Mouse (Mus musculus): Measurements from ENCODE around the gene Olfr644. TPM values are rescaled to one million over a fixed set of nuclear protein-coding genes. Genes with fewer than 3 reads are reported as not detected.

Gene Olfr644
- total and polyA plus RNA-seq, 3 experiments: not detected

DNA sequence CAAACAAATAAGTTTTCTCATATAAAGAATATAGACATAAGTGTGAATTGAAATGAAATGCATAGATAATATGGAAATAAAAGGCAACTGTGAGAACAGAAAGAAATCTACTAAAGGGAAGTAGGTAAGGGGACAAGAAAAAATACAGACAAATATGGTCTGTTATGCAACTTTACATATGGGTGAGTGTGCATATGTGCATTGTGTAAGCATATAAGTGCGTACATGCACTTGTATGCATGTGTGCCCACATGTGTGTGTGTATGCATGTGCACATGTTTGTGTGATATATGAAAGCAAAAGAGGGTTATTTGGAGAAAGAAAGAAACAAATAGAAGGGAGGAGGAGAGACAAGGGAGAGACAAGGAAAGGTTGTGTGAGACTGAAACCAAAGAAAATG lies 52.7 kb downstream of the Olfr644 start:
- no peak for DNase-seq
- WGBS: 76% methylated on average over 1 of the region's 1 CpGs
- no peaks in the 10 kb centered on the region for H3K79me2 ChIP-seq (replicated peaks; ENCODE audit: control insufficient read depth, insufficient read depth, low read length)

GRCm38 (mm10) chr7:104017203-104017602 lies 54.5 kb downstream of the Olfr644 start, which contains the start of gene Olfr639:
TSS of gene Olfr639 (minus strand) at chr7:104017303.
- no peaks in the 10 kb centered on the region for H3K27me3 ChIP-seq (ENCODE audit: control insufficient read depth, insufficient read depth, low read length)

More for the DNA sequence above, 52.7 kb downstream of the Olfr644 start:
- intact Hi-C loops (cut with DNase I): no loop called here
- Histone ChIP-seq H3K27me3 (ENCODE audit: control insufficient read depth, insufficient read depth, low read length) (no peaks in the 10 kb centered on the region), H3K27ac (no peak overlapping the region), H3K4me1 (ENCODE audit: control insufficient read depth, insufficient read depth, low read length) (no peaks in the 10 kb centered on the region), H3K4me3 (no peak overlapping the region), H3K36me3 (ENCODE audit: control insufficient read depth, insufficient read depth, low read length) (no peaks in the 10 kb centered on the region), H3K9ac (ENCODE audit: low read depth, low read length) (no peak overlapping the region)
- TF ChIP-seq POLR2A (IDR thresholded peaks at IDR 0.05; ENCODE audit: insufficient read depth, low read depth, low read length) (no peak), EP300 (IDR thresholded peaks at IDR 0.05; ENCODE audit: insufficient read depth, low read depth, low read length) (no peak), CTCF (IDR thresholded peaks at IDR 0.05) (no peak)

More at GRCm38 (mm10) chr7:104017203-104017602, 54.5 kb downstream of the Olfr644 start, which contains the start of gene Olfr639:
- no peaks in the 10 kb centered on the region for H3K36me3 ChIP-seq (ENCODE audit: control insufficient read depth, insufficient read depth, low read length)
- no peak for DNase-seq
- H3K27ac ChIP-seq: no peak within 1 kb of the TSS
- TF ChIP-seq POLR2A (IDR thresholded peaks at IDR 0.05; ENCODE audit: insufficient read depth, low read depth, low read length): no peak
- TF ChIP-seq EP300 (IDR thresholded peaks at IDR 0.05; ENCODE audit: insufficient read depth, low read depth, low read length): no peak
- H3K9ac ChIP-seq (ENCODE audit: low read depth, low read length): no peak within 1 kb of the TSS
- no peaks in the 10 kb centered on the region for H3K79me2 ChIP-seq (replicated peaks; ENCODE audit: control insufficient read depth, insufficient read depth, low read length)
- intact Hi-C loops (cut with DNase I): no loop called here
- H3K4me3 ChIP-seq: no peak within 1 kb of the TSS
- no peaks in the 10 kb centered on the region for H3K4me1 ChIP-seq (ENCODE audit: control insufficient read depth, insufficient read depth, low read length)

Other genes with a start within 250 kb of the Olfr644 start
- gene Hbb-bs, start 243.8 kb downstream of the Olfr644 start, total RNA-seq (2021): over 10,000 TPM in 1 of 2 experiments, 1,000 to 10,000 TPM in 1; 5,780 to 41,164 TPM
- gene Hbb-bs, start 243.8 kb downstream of the Olfr644 start, polyA plus RNA-seq (2012; rRNA removed): 10,215 and 68,774 TPM in 2 replicates
- not detected for gene Hbb-bh2, start 231.3 kb downstream of the Olfr644 start, total RNA-seq (2021)
- not detected in 2 replicates for gene Hbb-bh2, start 231.3 kb downstream of the Olfr644 start, polyA plus RNA-seq (2012; rRNA removed)
- gene Hbb-bh1, start 228.7 kb downstream of the Olfr644 start, total RNA-seq (2021): not detected
- not detected in 2 replicates for gene Hbb-bh1, start 228.7 kb downstream of the Olfr644 start, polyA plus RNA-seq (2012; rRNA removed)
- not detected for gene Hbb-y, start 218.7 kb downstream of the Olfr644 start, total RNA-seq (2021)
- gene Hbb-y, start 218.7 kb downstream of the Olfr644 start, polyA plus RNA-seq (2012; rRNA removed): not detected in 2 replicates
- gene Olfr66, start 185.6 kb downstream of the Olfr644 start, total RNA-seq (2021): not detected
- not detected in 2 replicates for gene Olfr66, start 185.6 kb downstream of the Olfr644 start, polyA plus RNA-seq (2012; rRNA removed)
- gene Olfr64, start 177.4 kb downstream of the Olfr644 start, total RNA-seq (2021): not detected
- gene Olfr64, start 177.4 kb downstream of the Olfr644 start, polyA plus RNA-seq (2012; rRNA removed): not detected in 2 replicates
- gene Olfr65, start 168.4 kb downstream of the Olfr644 start, total RNA-seq (2021): not detected
- not detected in 2 replicates for gene Olfr65, start 168.4 kb downstream of the Olfr644 start, polyA plus RNA-seq (2012; rRNA removed)
- gene Olfr631, start 143.0 kb downstream of the Olfr644 start, total RNA-seq (2021): not detected
- not detected in 2 replicates for gene Olfr631, start 143.0 kb downstream of the Olfr644 start, polyA plus RNA-seq (2012; rRNA removed)
- gene Olfr632, start 137.5 kb downstream of the Olfr644 start, total RNA-seq (2021): not detected
- not detected in 2 replicates for gene Olfr632, start 137.5 kb downstream of the Olfr644 start, polyA plus RNA-seq (2012; rRNA removed)
- gene Olfr633, start 127.4 kb downstream of the Olfr644 start, total RNA-seq (2021): not detected
- not detected in 2 replicates for gene Olfr633, start 127.4 kb downstream of the Olfr644 start, polyA plus RNA-seq (2012; rRNA removed)
- not detected for gene Olfr635, start 100.7 kb downstream of the Olfr644 start, total RNA-seq (2021)
- gene Olfr635, start 100.7 kb downstream of the Olfr644 start, polyA plus RNA-seq (2012; rRNA removed): not detected in 2 replicates
- gene Olfr638, start 73.1 kb downstream of the Olfr644 start, total RNA-seq (2021): not detected
- gene Olfr638, start 73.1 kb downstream of the Olfr644 start, polyA plus RNA-seq (2012; rRNA removed): not detected in 2 replicates
- gene Olfr639, start 54.6 kb downstream of the Olfr644 start, total RNA-seq (2021): under 1 TPM in 1 of 2 experiments, not detected in 1; 0.02 TPM
- not detected in 2 replicates for gene Olfr639, start 54.6 kb downstream of the Olfr644 start, polyA plus RNA-seq (2012; rRNA removed)
- not detected for gene Olfr640, start 46.3 kb downstream of the Olfr644 start, total RNA-seq (2021)
- not detected in 2 replicates for gene Olfr640, start 46.3 kb downstream of the Olfr644 start, polyA plus RNA-seq (2012; rRNA removed)
- gene Olfr641, start 36.4 kb downstream of the Olfr644 start, total RNA-seq (2021): not detected
- not detected in 2 replicates for gene Olfr641, start 36.4 kb downstream of the Olfr644 start, polyA plus RNA-seq (2012; rRNA removed)
- gene Olfr642, start 19.2 kb downstream of the Olfr644 start, total RNA-seq (2021): not detected
- not detected in 2 replicates for gene Olfr642, start 19.2 kb downstream of the Olfr644 start, polyA plus RNA-seq (2012; rRNA removed)
- gene 4930516K23Rik, start 10.4 kb downstream of the Olfr644 start, total RNA-seq (2021): not detected
- not detected in 2 replicates for gene 4930516K23Rik, start 10.4 kb downstream of the Olfr644 start, polyA plus RNA-seq (2012; rRNA removed)
- not detected for gene Olfr645, start 13.6 kb upstream of the Olfr644 start, total RNA-seq (2021)
- not detected in 2 replicates for gene Olfr645, start 13.6 kb upstream of the Olfr644 start, polyA plus RNA-seq (2012; rRNA removed)
- gene Olfr646, start 33.0 kb upstream of the Olfr644 start, total RNA-seq (2021): under 1 TPM in 1 of 2 experiments, not detected in 1; 0.08 TPM
- not detected in 2 replicates for gene Olfr646, start 33.0 kb upstream of the Olfr644 start, polyA plus RNA-seq (2012; rRNA removed)
- not detected for gene Ubqln5, start 58.0 kb upstream of the Olfr644 start, total RNA-seq (2021)
- gene Ubqln5, start 58.0 kb upstream of the Olfr644 start, polyA plus RNA-seq (2012; rRNA removed): 0.06 TPM in 1 of 2 replicates, not detected in the other
- gene Olfr643, start 65.5 kb upstream of the Olfr644 start, total RNA-seq (2021): not detected
- not detected in 2 replicates for gene Olfr643, start 65.5 kb upstream of the Olfr644 start, polyA plus RNA-seq (2012; rRNA removed)
- not detected for gene Ubqln3, start 71.4 kb upstream of the Olfr644 start, total RNA-seq (2021)
- 0.18 TPM in 2 replicates for gene Ubqln3, start 71.4 kb upstream of the Olfr644 start, polyA plus RNA-seq (2012; rRNA removed)
- gene Ubqlnl, start 78.7 kb upstream of the Olfr644 start, total RNA-seq (2021): not detected
- 0.06 and 0.14 TPM in 2 replicates for gene Ubqlnl, start 78.7 kb upstream of the Olfr644 start, polyA plus RNA-seq (2012; rRNA removed)
- gene Olfm5, start 93.0 kb upstream of the Olfr644 start, total RNA-seq (2021): not detected
- gene Olfm5, start 93.0 kb upstream of the Olfr644 start, polyA plus RNA-seq (2012; rRNA removed): not detected in 2 replicates
- not detected for gene Olfr648, start 111.5 kb upstream of the Olfr644 start, total RNA-seq (2021)
- gene Olfr648, start 111.5 kb upstream of the Olfr644 start, polyA plus RNA-seq (2012; rRNA removed): not detected in 2 replicates
- not detected for gene Olfr649, start 124.1 kb upstream of the Olfr644 start, total RNA-seq (2021)
- gene Olfr649, start 124.1 kb upstream of the Olfr644 start, polyA plus RNA-seq (2012; rRNA removed): not detected in 2 replicates
- gene Trim6, start 146.9 kb upstream of the Olfr644 start, total RNA-seq (2021): under 1 TPM; 0.10 to 0.34 TPM
- 0.33 and 1.3 TPM in 2 replicates for gene Trim6, start 146.9 kb upstream of the Olfr644 start, polyA plus RNA-seq (2012; rRNA removed)
- 1 to 10 TPM; 3.9 to 4.0 TPM for gene Trim34a, start 172.6 kb upstream of the Olfr644 start, total RNA-seq (2021)
- gene Trim34a, start 172.6 kb upstream of the Olfr644 start, polyA plus RNA-seq (2012; rRNA removed): 2.9 and 5.4 TPM in 2 replicates
- 1 to 10 TPM; 2.1 TPM for gene Trim5, start 216.2 kb upstream of the Olfr644 start, total RNA-seq (2021)
- 0.41 and 0.50 TPM in 2 replicates for gene Trim5, start 216.2 kb upstream of the Olfr644 start, polyA plus RNA-seq (2012; rRNA removed)
- 1 to 10 TPM; 5.8 to 6.3 TPM for gene Trim12a, start 243.6 kb upstream of the Olfr644 start, total RNA-seq (2021)
- gene Trim12a, start 243.6 kb upstream of the Olfr644 start, polyA plus RNA-seq (2012; rRNA removed): 2.9 and 4.0 TPM in 2 replicates